Mouse (Mus musculus) cerebellum, adult 2 months (tissue): Measurements from ENCODE around the gene Mcm3.

Experiments used
- CTCF ChIP-seq: fragments of 200-500 bp; IDR thresholded peaks from 2 replicates; pipeline ENCODE4 v1.5.1; 2011; ENCODE audit warnings: low read depth, mild to moderate bottlenecking, control low read depth, low read length, moderate library complexity, borderline replicate concordance; ENCODE audit not compliant: insufficient read depth
- POLR2A ChIP-seq: fragments of 200-500 bp; IDR thresholded peaks from 2 replicates; pipeline ENCODE4 v1.6.1; 2011; ENCODE audit warnings: low read length, control low read depth, borderline replicate concordance; ENCODE audit not compliant: insufficient read depth

GRCm38 (mm10) chr1:20766526-20766925, 53.6 kb downstream of the Mcm3 start:
- TF ChIP-seq CTCF = no peak
- TF ChIP-seq POLR2A = no peak
